Mouse (Mus musculus) neural tube, embryonic 15.5 days (tissue): ENCODE results near the gene Ccp110. TPM values are rescaled to one million over a fixed set of nuclear protein-coding genes. Genes with fewer than 3 reads are reported as not detected.

Source experiments
- ATAC-seq: fragments of 200-750 bp; cut with Nextera tagmentation; 2 replicates; pipeline ENCODE4 v1.8.0; 2017; ENCODE audit warnings: mild to moderate bottlenecking, moderate TSS enrichment, moderate library complexity; ENCODE audit not compliant: low FRiP score
- H3K27ac ChIP-seq: fragments of 300-500 bp; sonication (generic); replicated peaks from 2 replicates; pipeline ENCODE4 v1.5.1; 2015; ENCODE audit warnings: mild to moderate bottlenecking, inconsistent platforms
- H3K27me3 ChIP-seq: fragments of 300-500 bp; sonication (generic); replicated peaks from 2 replicates; pipeline ENCODE4 v1.6.1; 2015; ENCODE audit warnings: inconsistent platforms
- H3K36me3 ChIP-seq: fragments of 300-500 bp; sonication (generic); 2 replicates; pipeline ENCODE4 v1.6.1; 2015; ENCODE audit warnings: inconsistent platforms
- H3K4me1 ChIP-seq: fragments of 300-500 bp; sonication (generic); 2 replicates; pipeline ENCODE4 v1.6.1; 2015; ENCODE audit warnings: inconsistent platforms
- H3K4me2 ChIP-seq: fragments of 300-500 bp; sonication (generic); 2 replicates; pipeline ENCODE4 v1.6.1; 2015; ENCODE audit warnings: inconsistent platforms, mild to moderate bottlenecking, moderate library complexity
- H3K4me3 ChIP-seq: fragments of 300-500 bp; sonication (generic); replicated peaks from 2 replicates; pipeline ENCODE4 v1.5.1; 2015; ENCODE audit warnings: mild to moderate bottlenecking, inconsistent platforms
- H3K9ac ChIP-seq: fragments of 300-500 bp; sonication (generic); replicated peaks from 2 replicates; pipeline ENCODE4 v1.6.1; 2015; ENCODE audit warnings: mild to moderate bottlenecking, inconsistent platforms
- H3K9me3 ChIP-seq: fragments of 300-500 bp; sonication (generic); replicated peaks from 2 replicates; pipeline ENCODE4 v1.6.1; 2016; ENCODE audit warnings: inconsistent platforms
- WGBS: fragments of 180-500 bp; shearing (Covaris S2); methylation state at CpG from one replicate; pipeline ENCODE4 v1.1.7; 2015; ENCODE audit warnings: mixed read lengths; 5-methylcytosine and 5-hydroxymethylcytosine counted together
- polyA plus RNA-seq: library from polyadenylated mRNA; unstranded; fragments of >200 nt; fragmentation: Nextera tagmentation; extraction: Ambion mirVana; gene quantifications from 2 replicates; pipeline ENCODE4 v1.2.1, GENCODE M21; 2015

The Ccp110 gene
- polyA plus RNA-seq: 24.4 and 29.3 TPM in 2 replicates

GRCm38 (mm10) chr7:118712228-118713173, at the start of gene Ccp110:
TSS of gene Ccp110 (plus strand) at chr7:118712552.
- peaks cover 7% of the 10 kb centered on the region; the same call in 1 of the 2 replicates for H3K36me3 ChIP-seq
- peak within 1 kb of the TSS; percentile 80 for H3K9ac ChIP-seq
- peaks cover 15% of the 10 kb centered on the region for H3K4me1 ChIP-seq
- ATAC-seq: peak; percentile 97
- peak within 1 kb of the TSS; percentile 86 for H3K4me3 ChIP-seq
- peak within 1 kb of the TSS; percentile 88 for H3K27ac ChIP-seq
- no peaks in the 10 kb centered on the region for H3K9me3 ChIP-seq
- under 1% methylated on average over 48 of the region's 48 CpGs for WGBS
- H3K27me3 ChIP-seq: no peaks in the 10 kb centered on the region
- peak within 1 kb of the TSS; percentile 74 for H3K4me2 ChIP-seq

DNA sequence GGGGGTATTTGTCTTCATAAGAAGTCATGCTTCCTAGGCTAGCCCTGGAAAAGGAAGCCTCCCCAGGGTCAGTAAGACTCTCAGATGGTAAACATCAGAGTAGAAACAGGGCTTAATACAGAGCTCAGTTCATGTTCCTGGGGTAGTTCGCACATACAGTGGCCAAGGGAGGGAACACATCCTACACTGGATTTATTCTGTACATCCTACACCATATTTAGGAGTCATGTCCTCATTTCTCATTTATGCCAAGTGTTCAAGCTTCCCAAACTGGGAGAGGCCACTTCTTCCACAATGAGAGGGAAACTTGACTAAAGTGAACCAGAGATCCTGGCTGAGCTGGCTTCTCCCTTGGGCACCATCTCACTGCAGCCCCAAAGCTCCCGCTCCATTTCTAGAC, 44.6 kb upstream of the Ccp110 start:
- H3K4me2 ChIP-seq: no peak overlapping the region
- 98% methylated on average over 2 of the region's 2 CpGs for WGBS
- H3K9me3 ChIP-seq: no peaks in the 10 kb centered on the region
- ATAC-seq: no peak
- no peak overlapping the region for H3K27ac ChIP-seq
- no peak overlapping the region for H3K9ac ChIP-seq
- H3K4me1 ChIP-seq: no peaks in the 10 kb centered on the region
- no peaks in the 10 kb centered on the region for H3K27me3 ChIP-seq
- no peaks in the 10 kb centered on the region for H3K36me3 ChIP-seq
- no peak overlapping the region for H3K4me3 ChIP-seq

- H3K9ac ChIP-seq: no peak overlapping the region
- ATAC-seq: no peak
- no peaks in the 10 kb centered on the region for H3K9me3 ChIP-seq
- WGBS: 65% methylated on average over 4 of the region's 4 CpGs
- no peaks in the 10 kb centered on the region for H3K27me3 ChIP-seq
- H3K4me1 ChIP-seq: no peaks in the 10 kb centered on the region
- H3K36me3 ChIP-seq: no peaks in the 10 kb centered on the region
- H3K4me2 ChIP-seq: no peak overlapping the region
- no peak overlapping the region for H3K27ac ChIP-seq
- no peak overlapping the region for H3K4me3 ChIP-seq
These were observed 42.2 kb upstream of the Ccp110 start for GRCm38 (mm10) chr7:118670142-118670541.

- no peak overlapping the region for H3K9ac ChIP-seq
- H3K27me3 ChIP-seq: no peaks in the 10 kb centered on the region
- no peaks in the 10 kb centered on the region for H3K4me1 ChIP-seq
- H3K27ac ChIP-seq: no peak overlapping the region
- no peak overlapping the region for H3K4me3 ChIP-seq
- H3K36me3 ChIP-seq: no peaks in the 10 kb centered on the region
- H3K9me3 ChIP-seq: 0 out of 2 replicates have a peak, but pooled peaks cover 4% of the 10 kb centered on the region
- H3K4me2 ChIP-seq: no peak overlapping the region
- ATAC-seq: no peak
- 82% methylated on average over 4 of the region's 4 CpGs for WGBS
These were observed 35.5 kb upstream of the Ccp110 start for GRCm38 (mm10) chr7:118676826-118677225.

DNA sequence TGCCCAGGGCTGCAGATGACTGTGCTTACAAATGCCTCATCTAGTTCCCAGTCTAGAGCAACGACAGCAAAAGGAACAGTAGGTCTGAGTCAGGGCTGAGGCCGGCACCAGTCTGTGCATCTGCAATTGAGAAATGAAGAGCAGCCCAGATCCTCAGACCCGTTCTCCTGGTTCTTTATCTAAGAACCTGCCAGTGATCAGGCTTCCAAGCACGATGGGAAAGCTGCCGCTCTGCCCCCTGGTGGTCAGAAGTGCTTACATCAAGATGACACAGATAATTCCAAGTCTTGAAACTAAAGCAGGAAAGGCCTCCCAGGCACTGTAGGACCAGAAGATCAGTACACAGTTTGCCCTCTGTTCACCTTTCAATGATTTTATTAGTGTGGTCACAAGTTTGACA, 24.2 kb upstream of the Ccp110 start:
- no peaks in the 10 kb centered on the region for H3K4me1 ChIP-seq
- H3K9me3 ChIP-seq: no peaks in the 10 kb centered on the region
- no peak overlapping the region for H3K4me3 ChIP-seq
- H3K36me3 ChIP-seq: peaks cover 57% of the 10 kb centered on the region
- H3K9ac ChIP-seq: no peak overlapping the region
- H3K4me2 ChIP-seq: no peak overlapping the region
- 22% methylated on average over 5 of the region's 5 CpGs for WGBS
- ATAC-seq: peak; percentile 78
- H3K27me3 ChIP-seq: no peaks in the 10 kb centered on the region
- no peak overlapping the region for H3K27ac ChIP-seq

GRCm38 (mm10) chr7:118689088-118689487, 23.3 kb upstream of the Ccp110 start:
- Histone ChIP-seq H3K27ac (no peak overlapping the region), H3K4me1 (no peaks in the 10 kb centered on the region), H3K9ac (no peak overlapping the region), H3K9me3 (no peaks in the 10 kb centered on the region), H3K4me3 (no peak overlapping the region), H3K27me3 (no peaks in the 10 kb centered on the region), H3K36me3 (peaks cover 63% of the 10 kb centered on the region), H3K4me2 (no peak overlapping the region)
- no peak for ATAC-seq
- WGBS: 89% methylated on average over 7 of the region's 7 CpGs

- WGBS: 94% methylated on average over 2 of the region's 2 CpGs
- H3K4me3 ChIP-seq: no peak overlapping the region
- H3K4me1 ChIP-seq: no peaks in the 10 kb centered on the region
- H3K4me2 ChIP-seq: no peak overlapping the region
- H3K36me3 ChIP-seq: peaks cover 83% of the 10 kb centered on the region
- H3K27me3 ChIP-seq: no peaks in the 10 kb centered on the region
- no peak overlapping the region for H3K9ac ChIP-seq
- no peak for ATAC-seq
- H3K27ac ChIP-seq: no peak overlapping the region
- H3K9me3 ChIP-seq: no peaks in the 10 kb centered on the region
These were observed 21.1 kb upstream of the Ccp110 start for GRCm38 (mm10) chr7:118691287-118691686.

- Histone ChIP-seq H3K4me1 (no peaks in the 10 kb centered on the region), H3K4me2 (no peak overlapping the region), H3K27me3 (no peaks in the 10 kb centered on the region), H3K4me3 (no peak overlapping the region), H3K9ac (no peak overlapping the region), H3K27ac (no peak overlapping the region), H3K9me3 (no peaks in the 10 kb centered on the region), H3K36me3 (peaks cover 64% of the 10 kb centered on the region)
- 97% methylated on average over 6 of the region's 6 CpGs for WGBS
- ATAC-seq: no peak
These were observed 16.2 kb upstream of the Ccp110 start for GRCm38 (mm10) chr7:118696146-118696545.

DNA sequence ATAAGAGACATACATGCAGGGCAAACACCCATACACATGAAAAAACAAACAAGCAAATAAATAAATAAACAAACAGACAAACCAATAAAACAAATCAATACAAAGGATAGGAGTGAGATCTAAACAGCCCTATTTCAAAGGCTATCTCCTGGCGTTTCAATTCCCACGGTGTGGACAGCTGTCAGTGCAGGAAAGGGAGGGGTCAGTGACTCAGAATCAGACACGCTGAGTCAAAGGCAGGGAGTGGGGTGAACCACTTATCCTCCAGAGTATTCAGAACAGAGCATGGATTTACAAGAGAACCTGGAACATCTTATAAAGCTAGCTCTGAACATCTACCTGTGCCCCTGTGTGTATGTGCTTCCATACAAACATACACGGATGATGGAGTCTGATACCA, 15.2 kb upstream of the Ccp110 start:
- Histone ChIP-seq H3K27me3 (no peaks in the 10 kb centered on the region), H3K4me1 (0 out of 2 replicates have a peak, but pooled peaks cover 3% of the 10 kb centered on the region), H3K4me3 (no peak overlapping the region), H3K9ac (no peak overlapping the region), H3K9me3 (no peaks in the 10 kb centered on the region), H3K27ac (no peak overlapping the region), H3K36me3 (peaks cover 57% of the 10 kb centered on the region), H3K4me2 (no peak overlapping the region)
- 84% methylated on average over 4 of the region's 4 CpGs for WGBS
- no peak for ATAC-seq

- H3K27ac ChIP-seq: no peak overlapping the region
- peaks cover 46% of the 10 kb centered on the region for H3K36me3 ChIP-seq
- H3K9me3 ChIP-seq: no peaks in the 10 kb centered on the region
- H3K4me2 ChIP-seq: no peak overlapping the region
- ATAC-seq: no peak
- no peaks in the 10 kb centered on the region for H3K27me3 ChIP-seq
- 96% methylated on average over 9 of the region's 9 CpGs for WGBS
- H3K9ac ChIP-seq: no peak overlapping the region
- H3K4me3 ChIP-seq: no peak overlapping the region
- H3K4me1 ChIP-seq: peaks cover 13% of the 10 kb centered on the region
These were observed 13.5 kb upstream of the Ccp110 start for GRCm38 (mm10) chr7:118698882-118699281.

- Histone ChIP-seq H3K4me3 (no peak overlapping the region), H3K4me2 (peak overlapping the region; percentile 57), H3K4me1 (peaks cover 32% of the 10 kb centered on the region), H3K36me3 (peaks cover 9% of the 10 kb centered on the region; the same call in 1 of the 2 replicates), H3K9me3 (no peaks in the 10 kb centered on the region), H3K27me3 (no peaks in the 10 kb centered on the region), H3K9ac (no peak overlapping the region), H3K27ac (no peak overlapping the region)
- 92% methylated on average over 15 of the region's 15 CpGs for WGBS
- no peak for ATAC-seq
These were observed 9.2 kb upstream of the Ccp110 start for GRCm38 (mm10) chr7:118703144-118703561.
